Mouse (Mus musculus): ENCODE measurements around the gene Nr1d1. TPM values are rescaled to one million over a fixed set of nuclear protein-coding genes. Genes with fewer than 3 reads are reported as not detected.
A peak's percentile ranks its signal among the peaks of the same experiment; 100 is the strongest.

Gene Nr1d1
- polyA plus RNA-seq, 1 experiment from 2014 or later, result 0.93 TPM

DNA sequence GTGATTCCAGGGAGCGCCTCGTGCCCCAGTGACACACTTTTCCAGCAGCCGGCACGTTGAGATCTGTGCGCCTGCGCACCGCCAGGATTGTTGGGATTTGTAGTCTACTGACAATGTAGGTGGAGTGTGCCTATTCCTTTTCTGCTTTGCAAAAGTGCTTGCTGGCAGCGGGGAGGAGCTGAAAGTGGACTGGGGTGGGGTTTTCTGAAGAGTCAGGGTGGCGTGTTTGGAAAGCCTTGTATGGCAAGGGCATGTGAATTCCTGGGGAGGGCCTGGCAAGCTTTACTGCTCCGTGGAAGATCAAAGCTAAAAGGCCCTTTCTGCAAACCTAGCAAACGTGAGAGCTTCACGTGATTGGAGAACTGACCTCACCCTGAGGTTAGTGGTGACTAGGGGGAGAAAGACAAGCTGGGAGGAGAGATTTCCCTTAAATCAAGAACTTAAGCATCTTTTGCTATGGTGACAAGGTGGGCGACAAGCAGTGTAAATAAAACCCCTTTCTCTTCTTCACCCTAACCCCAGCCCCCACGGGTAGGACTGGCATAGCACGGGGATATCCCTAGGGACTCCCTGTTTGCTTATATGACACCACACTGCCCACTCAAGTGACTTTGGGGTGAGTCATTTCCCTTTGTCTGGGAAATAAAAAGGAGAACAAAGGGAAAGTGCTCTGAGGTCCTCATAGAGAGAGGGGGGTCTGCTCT, 367 bp upstream of the Nr1d1 start:
- no peaks in the 10 kb centered on the region for H3K9me3 ChIP-seq (ENCODE audit: control insufficient read depth, low read length)

DNA sequence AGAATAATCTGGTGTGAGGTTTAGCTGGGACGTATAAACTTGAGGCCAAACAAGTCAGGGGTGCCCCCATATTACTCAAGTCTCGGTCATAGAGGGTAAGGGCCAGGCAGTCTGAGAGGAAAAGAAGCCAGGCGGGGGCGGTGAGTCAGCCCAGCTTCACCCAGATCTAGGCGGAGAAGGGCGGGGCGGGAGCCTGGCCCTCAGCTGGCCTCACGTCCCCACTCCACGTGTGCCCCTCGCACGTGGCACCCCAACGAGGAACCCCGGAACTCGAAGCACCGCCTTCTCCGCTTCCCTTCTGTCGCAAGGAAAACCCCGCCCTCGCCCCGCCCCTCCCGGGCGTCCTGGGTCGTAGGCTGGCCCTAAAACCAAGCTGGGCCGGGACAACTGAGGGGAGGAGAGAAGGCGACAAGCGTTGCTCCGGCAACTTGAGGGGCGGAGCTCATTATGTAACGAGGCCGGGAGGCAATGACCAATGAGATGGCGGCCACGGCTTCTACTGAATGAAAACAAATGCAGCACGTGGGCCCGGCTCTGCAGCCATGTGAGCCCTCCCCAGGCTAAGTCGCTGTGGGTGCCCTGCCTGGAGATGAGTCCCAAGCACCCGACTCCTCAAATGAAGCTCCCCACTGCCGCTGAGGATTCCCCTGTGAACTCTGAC, 1.4 kb downstream of the Nr1d1 start:
- Histone ChIP-seq H3K27me3 (ENCODE audit: control insufficient read depth, insufficient read depth, low read length) (peaks cover 3% of the 10 kb centered on the region; the same call in 1 of the 2 replicates), H3K4me2 (peak overlapping the region; percentile 56), H3K27ac (ENCODE audit: low read depth, low read length) (no peak overlapping the region), H3K36me3 (ENCODE audit: control insufficient read depth, insufficient read depth, low read length) (no peaks in the 10 kb centered on the region), H3K4me3 (ENCODE audit: low read depth, low read length) (peak overlapping the region; percentile 24), H3K9me3 (ENCODE audit: control insufficient read depth, low read length) (no peaks in the 10 kb centered on the region), H3K4me1 (ENCODE audit: control insufficient read depth, insufficient read depth, low read length) (peaks cover 40% of the 10 kb centered on the region), H3K9ac (ENCODE audit: low read length) (peak overlapping the region; percentile 4; the same call in 1 of the 2 replicates)
- 1% methylated on average over 37 of the region's 37 CpGs for WGBS
- ATAC-seq (ENCODE audit: low FRiP score) (peak; percentile 88), DNase-seq (ENCODE audit: low spot score, missing footprints) (peak; percentile 98)

More for the DNA sequence above, 367 bp upstream of the Nr1d1 start:
- H3K27ac ChIP-seq (ENCODE audit: low read depth, low read length), result 0 out of 2 replicates have a peak overlapping the region, but pooled peaks have one; percentile 14
- peak overlapping the region; percentile 24 for H3K4me3 ChIP-seq (ENCODE audit: low read depth, low read length)
- 8% methylated on average over 15 of the region's 15 CpGs for whole genome bisulfite sequencing
- peaks cover 3% of the 10 kb centered on the region; the same call in 1 of the 2 replicates for H3K27me3 ChIP-seq (ENCODE audit: control insufficient read depth, insufficient read depth, low read length)
- H3K9ac ChIP-seq (ENCODE audit: low read length), result peak overlapping the region; percentile 49
- DNase-seq (ENCODE audit: low spot score, missing footprints) (peak; percentile 99), ATAC-seq (ENCODE audit: low FRiP score) (peak; percentile 66)
- H3K4me2 ChIP-seq, result peak overlapping the region; percentile 56
- no peaks in the 10 kb centered on the region for H3K36me3 ChIP-seq (ENCODE audit: control insufficient read depth, insufficient read depth, low read length)
- peaks cover 40% of the 10 kb centered on the region for H3K4me1 ChIP-seq (ENCODE audit: control insufficient read depth, insufficient read depth, low read length)

DNA sequence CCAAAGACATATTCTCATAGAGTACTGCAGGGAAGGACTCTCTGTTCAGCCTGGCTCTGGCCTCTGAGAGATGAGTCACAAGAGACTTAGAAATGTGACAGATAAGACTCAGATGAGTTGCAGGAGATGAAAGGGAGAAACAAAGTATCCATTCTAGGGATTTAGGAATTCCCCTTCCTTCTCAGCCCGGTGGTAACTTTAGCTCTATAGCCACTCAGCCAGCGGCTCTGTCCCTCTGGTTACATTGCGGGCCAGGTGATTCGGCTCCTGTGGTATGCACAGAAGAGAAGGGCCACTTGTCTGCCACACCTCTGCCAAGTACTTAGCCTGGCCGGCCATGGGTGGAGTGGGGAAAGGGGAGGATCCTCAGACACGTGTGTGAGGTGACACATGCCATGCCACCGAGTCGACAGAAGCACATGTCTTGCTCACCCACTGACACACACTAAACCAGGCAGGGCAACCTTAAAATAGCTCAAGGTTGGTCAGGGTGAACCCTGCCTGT, 2.4 kb downstream of the Nr1d1 start:
- Histone ChIP-seq H3K27me3 (ENCODE audit: control insufficient read depth, insufficient read depth, low read length) (peaks cover 3% of the 10 kb centered on the region; the same call in 1 of the 2 replicates), H3K36me3 (ENCODE audit: control insufficient read depth, insufficient read depth, low read length) (no peaks in the 10 kb centered on the region), H3K9ac (ENCODE audit: low read length) (no peak overlapping the region), H3K4me2 (no peak overlapping the region), H3K4me1 (ENCODE audit: control insufficient read depth, insufficient read depth, low read length) (peaks cover 48% of the 10 kb centered on the region), H3K27ac (ENCODE audit: low read depth, low read length) (no peak overlapping the region), H3K4me3 (ENCODE audit: low read depth, low read length) (no peak overlapping the region), H3K9me3 (ENCODE audit: control insufficient read depth, low read length) (no peaks in the 10 kb centered on the region)
- ATAC-seq (ENCODE audit: low FRiP score) (no peak), DNase-seq (ENCODE audit: low spot score, missing footprints) (no peak)
- WGBS, result 89% methylated on average over 8 of the region's 8 CpGs

DNA sequence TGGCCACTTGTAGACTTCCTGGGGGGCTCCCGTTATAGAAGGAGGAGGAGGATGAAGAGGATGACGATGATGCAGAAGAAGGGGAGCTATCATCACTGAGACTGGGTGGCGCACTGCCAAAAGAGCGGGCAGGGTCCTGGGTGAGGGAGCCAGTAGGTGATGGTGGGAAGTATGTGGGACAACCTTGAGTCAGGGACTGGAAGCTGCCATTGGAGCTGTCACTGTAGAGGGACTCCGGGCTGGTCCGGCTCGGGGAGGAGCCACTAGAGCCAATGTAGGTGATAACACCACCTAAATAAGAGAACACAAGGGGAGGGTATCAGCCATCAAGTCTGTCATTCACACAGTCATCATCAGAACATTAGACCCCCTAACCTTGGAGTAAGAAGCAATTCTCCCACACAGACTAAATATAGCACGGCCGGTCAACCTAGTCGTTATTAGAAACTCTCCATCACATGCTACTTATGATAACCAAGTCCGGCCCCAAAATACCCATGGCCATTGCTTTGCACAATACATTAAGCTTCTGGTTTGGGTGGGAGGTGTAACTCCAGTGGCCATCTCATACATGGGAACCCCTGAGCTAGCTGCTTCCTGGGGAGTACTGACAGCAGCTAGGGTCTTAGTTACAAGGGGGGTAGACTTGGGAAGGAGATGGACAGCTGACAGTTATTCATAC, 3.1 kb downstream of the Nr1d1 start:
- Histone ChIP-seq H3K27me3 (ENCODE audit: control insufficient read depth, insufficient read depth, low read length) (peaks cover 3% of the 10 kb centered on the region; the same call in 1 of the 2 replicates), H3K4me1 (ENCODE audit: control insufficient read depth, insufficient read depth, low read length) (peaks cover 51% of the 10 kb centered on the region), H3K27ac (ENCODE audit: low read depth, low read length) (no peak overlapping the region), H3K4me3 (ENCODE audit: low read depth, low read length) (no peak overlapping the region), H3K9me3 (ENCODE audit: control insufficient read depth, low read length) (no peaks in the 10 kb centered on the region), H3K9ac (ENCODE audit: low read length) (no peak overlapping the region), H3K4me2 (no peak overlapping the region), H3K36me3 (ENCODE audit: control insufficient read depth, insufficient read depth, low read length) (no peaks in the 10 kb centered on the region)
- no peak for DNase-seq (ENCODE audit: low spot score, missing footprints)
- ATAC-seq (ENCODE audit: low FRiP score), result no peak
- 96% methylated on average over 11 of the region's 11 CpGs for WGBS

DNA sequence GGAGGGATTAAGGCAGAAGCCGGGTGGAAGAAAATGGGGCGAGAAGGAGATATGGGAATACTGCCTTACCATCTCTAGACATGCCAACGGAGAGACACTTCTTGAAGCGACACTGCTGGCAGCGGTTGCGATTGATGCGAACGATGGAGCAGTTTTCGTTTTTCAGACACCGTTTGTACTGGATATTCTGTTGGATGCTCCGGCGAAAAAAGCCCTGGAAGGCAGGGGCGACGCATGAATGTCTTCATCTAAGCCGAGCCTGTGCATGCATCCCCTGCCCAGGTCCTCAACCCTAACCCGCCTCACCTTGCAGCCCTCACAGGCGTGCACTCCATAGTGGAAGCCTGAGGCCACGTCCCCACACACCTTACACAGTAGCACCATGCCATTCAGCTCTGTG, 4.0 kb downstream of the Nr1d1 start:
- WGBS, result 94% methylated on average over 18 of the region's 18 CpGs
- Histone ChIP-seq H3K27me3 (ENCODE audit: control insufficient read depth, insufficient read depth, low read length) (peaks cover 3% of the 10 kb centered on the region; the same call in 1 of the 2 replicates), H3K27ac (ENCODE audit: low read depth, low read length) (no peak overlapping the region), H3K36me3 (ENCODE audit: control insufficient read depth, insufficient read depth, low read length) (no peaks in the 10 kb centered on the region), H3K4me2 (no peak overlapping the region), H3K4me1 (ENCODE audit: control insufficient read depth, insufficient read depth, low read length) (peaks cover 49% of the 10 kb centered on the region), H3K9ac (ENCODE audit: low read length) (no peak overlapping the region), H3K4me3 (ENCODE audit: low read depth, low read length) (no peak overlapping the region), H3K9me3 (ENCODE audit: control insufficient read depth, low read length) (no peaks in the 10 kb centered on the region)
- ATAC-seq (ENCODE audit: low FRiP score) (no peak), DNase-seq (ENCODE audit: low spot score, missing footprints) (no peak)

DNA sequence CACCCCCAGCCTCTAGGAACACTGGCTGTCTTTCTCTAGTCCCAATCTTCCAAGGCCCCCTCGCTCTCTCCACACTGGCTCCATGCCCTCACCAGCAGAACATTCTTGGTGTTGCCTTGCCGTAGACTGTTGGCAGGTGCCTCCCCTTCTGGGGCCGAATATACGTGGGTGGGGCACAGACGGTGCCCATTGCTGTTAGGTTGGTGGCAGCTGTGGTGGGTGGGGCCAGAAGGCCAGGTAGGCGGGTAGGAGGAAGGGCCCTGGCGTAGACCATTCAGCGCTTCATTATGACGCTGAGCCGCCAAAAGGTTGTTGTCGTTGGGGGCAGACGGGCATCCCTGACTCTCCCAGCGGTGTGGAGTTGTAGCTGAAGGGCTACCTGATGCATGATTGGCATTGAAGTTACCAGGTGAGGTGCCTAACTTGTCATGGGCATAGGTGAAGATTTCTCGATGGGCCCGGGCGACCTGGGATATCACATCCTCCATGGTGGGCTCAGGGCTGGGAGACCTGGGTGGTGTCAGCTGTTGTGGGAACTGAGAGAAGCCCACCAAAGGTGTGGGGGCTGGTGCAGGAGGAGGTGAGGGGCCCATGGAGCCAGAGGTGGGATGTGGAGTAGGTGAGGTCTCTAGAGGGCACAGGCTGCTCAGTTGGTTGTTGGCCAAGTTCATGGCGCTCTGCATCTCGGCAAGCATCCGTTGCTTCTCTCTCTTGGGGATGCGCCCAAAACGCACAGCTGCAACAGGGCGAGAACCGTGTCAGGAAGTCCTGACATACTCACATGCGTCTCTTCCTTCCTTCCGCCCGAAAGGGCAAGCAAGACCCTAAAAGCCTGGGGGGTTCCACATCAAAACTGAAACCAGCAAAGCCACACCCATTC, 4.8 kb downstream of the Nr1d1 start:
- 94% methylated on average over 26 of the region's 26 CpGs for WGBS
- H3K9me3 ChIP-seq (ENCODE audit: control insufficient read depth, low read length), result no peaks in the 10 kb centered on the region
- no peak overlapping the region for H3K4me3 ChIP-seq (ENCODE audit: low read depth, low read length)

DNA sequence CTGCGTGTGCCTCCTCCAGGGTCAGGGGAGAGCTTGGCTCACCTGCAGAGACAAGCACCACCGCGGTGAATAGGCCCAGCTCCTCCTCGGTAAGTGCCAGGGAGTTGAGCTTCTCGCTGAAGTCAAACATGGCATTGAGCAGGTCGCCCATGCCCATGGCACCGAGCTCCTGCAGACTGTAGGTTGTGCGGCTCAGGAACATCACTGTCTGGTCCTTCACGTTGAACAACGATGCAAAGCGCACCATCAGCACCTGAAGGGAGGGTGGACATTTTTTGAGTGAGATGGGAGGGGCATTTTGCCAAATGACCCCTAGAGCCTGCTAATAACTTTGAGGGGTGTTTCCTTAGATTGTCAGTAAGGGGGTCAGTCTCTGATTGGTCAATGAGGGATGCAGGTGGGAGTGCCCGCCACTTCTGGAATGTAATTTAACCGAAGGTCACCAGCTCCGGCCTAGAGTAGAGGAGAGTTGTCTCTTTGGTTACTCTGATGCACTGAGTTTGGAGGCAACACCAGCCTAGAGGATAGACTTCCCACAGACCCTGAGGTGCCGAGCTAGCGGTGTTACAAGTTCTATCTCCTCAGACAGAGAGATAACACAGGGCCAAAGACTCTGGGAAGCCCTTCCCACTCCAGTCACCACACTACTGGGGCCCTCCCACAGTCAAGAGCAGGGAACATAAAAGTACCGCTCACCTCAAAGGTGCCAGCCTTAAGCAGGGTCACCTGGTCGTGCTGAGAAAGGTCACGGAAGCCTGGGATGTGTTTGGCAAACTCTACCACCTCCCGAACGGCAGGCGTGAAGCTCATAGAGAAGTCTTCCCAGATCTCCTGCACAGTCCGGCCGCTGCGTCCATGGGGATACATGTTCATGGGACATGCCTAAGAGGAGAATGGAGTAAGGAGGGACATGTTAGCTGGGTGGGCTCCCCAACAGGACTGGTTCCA, 5.9 kb downstream of the Nr1d1 start:
- 90% methylated on average over 25 of the region's 25 CpGs for WGBS
- peaks cover 1% of the 10 kb centered on the region for H3K36me3 ChIP-seq (ENCODE audit: control insufficient read depth, insufficient read depth, low read length)
- H3K27ac ChIP-seq (ENCODE audit: low read depth, low read length), result no peak overlapping the region
- DNase-seq (ENCODE audit: low spot score, missing footprints), result no peak
- H3K27me3 ChIP-seq (ENCODE audit: control insufficient read depth, insufficient read depth, low read length), result no peaks in the 10 kb centered on the region
- no peaks in the 10 kb centered on the region for H3K9me3 ChIP-seq (ENCODE audit: control insufficient read depth, low read length)
- no peak overlapping the region for H3K4me3 ChIP-seq (ENCODE audit: low read depth, low read length)
- H3K4me1 ChIP-seq (ENCODE audit: control insufficient read depth, insufficient read depth, low read length), result peaks cover 39% of the 10 kb centered on the region
- H3K9ac ChIP-seq (ENCODE audit: low read length), result no peak overlapping the region
- peak overlapping the region; percentile 49; the same call in 1 of the 2 replicates for H3K4me2 ChIP-seq
- ATAC-seq (ENCODE audit: low FRiP score), result no peak

More for the DNA sequence above, 4.8 kb downstream of the Nr1d1 start:
- DNase-seq (ENCODE audit: low spot score, missing footprints), result no peak
- Histone ChIP-seq H3K4me2 (no peak overlapping the region), H3K27me3 (ENCODE audit: control insufficient read depth, insufficient read depth, low read length) (peaks cover 3% of the 10 kb centered on the region; the same call in 1 of the 2 replicates), H3K36me3 (ENCODE audit: control insufficient read depth, insufficient read depth, low read length) (no peaks in the 10 kb centered on the region), H3K27ac (ENCODE audit: low read depth, low read length) (no peak overlapping the region), H3K9ac (ENCODE audit: low read length) (no peak overlapping the region), H3K4me1 (ENCODE audit: control insufficient read depth, insufficient read depth, low read length) (peaks cover 48% of the 10 kb centered on the region)
- ATAC-seq (ENCODE audit: low FRiP score), result no peak

Measured in midbrain, embryonic 11.5 days (tissue).